Mouse (Mus musculus) layer of hippocampus, adult 11-12 months (tissue): ENCODE data around the gene Cdc42bpa.
A peak's percentile ranks its signal among the peaks of the same experiment; 100 is the strongest.

Experiments used
- DNase-seq: peaks from one replicate; pipeline ENCODE4 v3.0.0; 2022; ENCODE audit warnings: low spot score

The Cdc42bpa gene

DNA sequence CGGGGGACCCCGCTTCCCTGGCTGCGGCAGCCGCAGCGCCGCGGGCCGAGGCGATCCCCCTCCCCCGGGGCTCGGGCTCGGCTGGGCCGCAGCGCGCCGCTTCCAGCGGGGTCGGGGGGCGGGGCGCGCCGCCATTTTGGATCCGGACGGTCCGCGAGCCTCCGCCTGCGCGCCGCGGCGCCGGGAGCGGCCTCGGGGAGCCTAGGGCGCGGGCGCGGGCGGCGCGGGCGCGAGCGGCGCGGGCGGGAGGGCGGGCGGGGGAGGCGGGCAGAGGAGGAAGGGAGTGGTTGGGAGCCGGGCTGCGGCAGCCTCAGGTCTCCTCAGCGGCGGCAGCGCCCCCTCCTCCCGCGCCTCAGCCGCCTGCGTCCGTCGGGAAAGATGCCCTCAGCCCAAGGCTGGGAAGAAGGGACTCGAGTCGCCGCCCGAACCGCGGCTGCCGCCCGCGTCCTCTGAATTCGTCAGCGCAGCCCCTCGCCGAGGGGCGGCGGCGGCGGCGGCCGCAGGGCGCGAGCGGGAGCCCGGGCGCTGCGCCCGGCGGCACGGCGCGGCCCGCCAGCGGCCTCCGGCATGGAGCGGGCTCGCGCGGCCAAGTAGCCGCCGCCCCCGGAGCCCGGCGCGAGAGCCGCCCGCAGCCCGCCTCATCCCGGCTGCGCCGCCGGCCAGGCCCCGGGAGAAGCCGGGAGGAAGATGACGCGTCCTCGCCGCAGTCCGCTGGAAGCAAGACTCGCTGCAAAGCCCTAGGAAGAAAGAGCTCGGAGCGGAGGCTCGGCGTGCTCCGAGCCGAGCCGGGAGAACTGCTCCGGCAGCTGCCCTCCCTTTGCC lies at the start of gene Cdc42bpa:
Cdc42bpa (plus strand) TSS at position 752 of the 822 bp plus-strand sequence.
- peak; percentile 74 for DNase-seq

DNA sequence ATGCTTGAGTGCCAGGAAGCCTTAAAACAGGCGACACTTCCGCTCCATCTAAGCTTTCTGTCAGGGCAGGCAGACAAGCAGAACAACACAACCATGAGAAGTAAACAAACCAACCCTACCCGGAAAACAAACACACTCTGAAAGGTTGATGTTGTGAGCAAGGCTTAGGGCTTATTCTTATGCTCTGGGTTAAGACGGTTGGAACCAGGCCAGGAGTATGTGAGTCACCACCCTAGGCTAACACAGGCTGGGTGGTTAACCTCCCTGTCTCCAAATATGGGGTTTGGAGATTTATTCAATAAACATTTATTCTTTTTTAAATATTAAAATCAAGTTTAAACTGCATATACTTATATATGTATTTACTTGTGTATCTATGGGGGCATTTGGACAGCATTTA lies 46.8 kb upstream of the Cdc42bpa start:
- peak; percentile 1 for DNase-seq

DNA sequence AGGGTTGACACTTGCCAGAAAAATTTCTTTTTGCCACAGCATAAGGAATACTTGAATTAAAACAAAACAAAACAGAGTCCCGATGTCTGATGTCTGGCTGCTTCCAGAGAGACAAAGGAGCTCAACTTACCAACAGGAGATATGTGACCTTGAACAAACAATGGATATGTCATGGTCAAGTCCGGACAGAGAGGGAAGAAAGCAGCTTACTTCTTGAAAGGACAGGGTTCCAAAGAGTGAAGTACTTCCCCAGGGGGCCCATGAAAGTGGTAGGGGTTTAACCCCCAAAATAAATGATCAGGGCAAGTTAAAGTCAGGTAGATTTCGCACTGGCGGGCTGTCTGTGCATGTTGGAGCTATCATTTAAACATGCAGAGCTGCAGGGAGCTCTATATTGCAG lies 43.2 kb upstream of the Cdc42bpa start:
- peak; percentile 0 for DNase-seq

DNA sequence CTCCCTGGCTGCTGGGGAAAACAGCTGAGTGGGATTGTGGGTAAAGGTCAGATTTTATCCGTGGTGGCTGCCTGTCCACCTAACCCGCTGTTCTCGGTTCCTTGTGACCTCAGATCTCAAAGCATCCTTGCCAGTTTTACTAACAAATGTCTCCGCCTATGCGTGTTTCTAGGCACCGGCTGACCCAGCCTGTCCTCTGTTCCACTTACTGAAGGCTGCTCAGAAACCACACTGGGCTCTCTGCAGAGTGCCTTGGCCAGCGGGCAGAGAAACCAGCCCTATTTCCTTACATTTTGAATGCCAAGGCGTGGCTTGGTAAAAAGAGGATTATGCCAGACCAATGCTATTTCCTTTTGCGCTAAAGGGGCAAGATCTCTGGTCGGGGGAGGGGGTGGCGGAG lies 42.8 kb upstream of the Cdc42bpa start:
- DNase-seq: peak; percentile 1

DNA sequence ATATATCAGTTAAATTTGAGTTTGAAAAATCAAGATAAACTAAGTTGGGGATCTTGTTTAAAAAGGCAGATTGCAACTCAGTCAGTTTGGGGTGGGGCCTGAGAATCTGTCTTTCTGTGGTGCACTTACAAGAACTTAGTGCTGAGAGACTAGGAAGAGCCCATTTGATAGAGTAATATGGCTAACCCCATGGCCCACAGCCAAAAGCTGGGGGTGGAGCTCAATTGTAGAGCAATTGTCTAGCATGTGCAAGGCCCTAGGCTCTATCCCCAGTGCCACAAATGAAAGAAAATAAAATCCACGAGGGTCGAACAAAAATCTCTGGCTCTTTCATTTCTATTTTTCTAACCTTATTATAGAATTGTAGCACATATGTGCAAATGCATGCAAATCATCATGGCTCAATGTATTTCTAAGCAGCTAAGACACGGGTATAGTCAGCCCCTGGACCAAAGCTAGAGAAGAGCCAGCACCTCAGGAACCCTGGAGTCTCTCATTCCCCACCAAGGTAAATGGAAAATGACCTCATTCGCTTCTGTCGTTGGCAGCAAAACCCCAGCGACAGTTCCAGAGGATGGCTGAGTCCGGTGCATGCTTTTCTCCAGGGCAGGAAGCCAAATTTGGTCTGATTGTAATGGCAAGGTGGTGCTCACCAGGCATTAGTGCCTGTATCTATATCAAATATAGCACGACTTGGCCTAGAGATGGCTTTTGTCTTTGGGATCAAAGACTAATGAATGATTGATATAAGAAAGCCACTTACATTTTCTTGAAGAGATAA lies 40.4 kb upstream of the Cdc42bpa start:
- peak; percentile 6 for DNase-seq

DNA sequence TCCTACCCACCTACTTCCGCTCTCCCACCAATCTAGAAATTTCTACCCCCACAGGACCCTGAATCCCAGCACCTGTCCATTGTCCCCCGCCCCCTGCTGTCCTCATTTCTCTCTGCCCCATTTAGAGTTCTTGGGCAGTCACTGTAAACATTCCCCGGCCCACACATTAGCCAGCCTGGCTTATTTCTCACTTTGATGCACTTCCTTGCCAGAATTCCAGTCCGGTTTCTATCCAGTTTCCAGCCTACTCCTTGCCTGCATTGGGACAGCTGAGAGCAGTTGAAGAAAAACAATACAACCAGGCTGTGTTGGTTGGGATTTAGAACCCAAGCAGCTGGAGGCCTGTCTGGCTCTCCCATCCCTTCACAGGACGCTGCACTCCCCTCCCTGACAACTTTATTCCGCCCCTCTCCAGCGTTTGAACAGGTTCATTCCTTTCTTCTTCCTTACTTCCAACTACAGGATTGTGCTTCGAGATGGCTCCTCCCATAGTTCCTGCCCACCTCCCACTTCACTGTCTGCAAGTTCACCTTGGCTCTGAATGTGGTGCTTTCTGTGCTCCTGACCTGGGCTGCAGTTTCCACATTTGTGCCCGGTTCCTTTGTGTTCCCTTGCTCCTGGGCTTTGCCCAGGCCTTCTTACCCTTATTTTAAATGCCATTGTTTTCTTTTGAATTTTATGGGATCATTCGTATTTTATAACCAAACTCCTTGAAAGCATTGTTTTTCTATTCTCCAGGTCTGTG lies 36.4 kb upstream of the Cdc42bpa start:
- no peak for DNase-seq

DNA sequence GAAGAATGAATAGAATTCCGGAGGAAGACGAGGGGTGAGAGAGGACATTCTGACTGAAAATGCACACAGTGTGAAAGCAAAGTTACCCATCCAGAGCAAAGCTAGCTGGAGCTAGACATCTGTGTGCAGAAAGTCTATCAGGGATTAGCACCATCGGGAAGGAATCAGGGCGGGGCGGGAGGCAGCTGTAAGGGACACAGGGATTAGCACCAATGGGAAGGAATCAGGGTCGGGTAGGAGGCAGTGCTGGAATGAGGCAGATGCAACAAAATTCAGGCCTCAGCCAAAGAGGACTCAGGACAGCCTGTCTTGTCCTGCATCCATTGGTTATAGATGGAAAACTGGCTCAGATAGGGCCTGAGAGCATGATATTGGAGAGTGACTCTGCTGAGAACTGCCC lies 34.0 kb upstream of the Cdc42bpa start:
- DNase-seq: no peak

DNA sequence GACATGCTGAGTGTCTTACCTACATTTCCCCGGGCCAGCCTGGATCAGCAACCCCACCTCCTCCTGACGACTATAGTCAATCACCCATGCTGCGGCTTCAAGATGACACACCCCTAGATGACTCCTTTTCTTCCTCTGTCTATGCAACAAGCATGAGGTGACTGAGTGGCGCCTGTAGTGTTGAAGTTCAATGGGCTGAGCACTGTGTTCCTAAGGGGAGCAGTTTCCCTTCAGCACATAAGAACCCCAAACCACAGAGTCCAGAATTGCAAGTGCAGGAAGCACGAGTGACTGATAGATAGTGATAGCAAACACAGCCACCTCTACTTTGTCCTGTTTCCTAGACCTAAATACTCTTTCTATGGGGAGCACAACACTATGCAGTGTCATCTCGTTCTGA lies 33.2 kb upstream of the Cdc42bpa start:
- no peak for DNase-seq

DNA sequence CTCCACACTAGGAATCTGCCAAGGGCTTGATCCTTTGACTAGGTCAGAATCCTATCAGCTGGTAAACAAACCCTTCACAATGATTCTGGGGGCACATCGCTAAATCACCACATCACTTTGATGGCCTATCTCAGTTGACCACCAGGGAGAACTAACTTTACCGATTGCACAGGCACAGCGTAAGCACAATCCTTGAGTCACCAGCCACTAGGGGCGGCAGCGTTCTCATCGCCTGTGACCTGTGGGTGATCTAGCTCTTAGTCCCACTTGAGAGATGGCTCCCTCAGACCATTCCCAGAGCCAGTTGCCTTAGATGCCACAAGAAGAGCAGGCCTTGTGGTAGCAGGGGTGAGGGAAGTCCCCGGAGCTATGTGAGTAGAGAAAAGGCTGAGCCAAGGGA lies 31.4 kb upstream of the Cdc42bpa start:
- no peak for DNase-seq

DNA sequence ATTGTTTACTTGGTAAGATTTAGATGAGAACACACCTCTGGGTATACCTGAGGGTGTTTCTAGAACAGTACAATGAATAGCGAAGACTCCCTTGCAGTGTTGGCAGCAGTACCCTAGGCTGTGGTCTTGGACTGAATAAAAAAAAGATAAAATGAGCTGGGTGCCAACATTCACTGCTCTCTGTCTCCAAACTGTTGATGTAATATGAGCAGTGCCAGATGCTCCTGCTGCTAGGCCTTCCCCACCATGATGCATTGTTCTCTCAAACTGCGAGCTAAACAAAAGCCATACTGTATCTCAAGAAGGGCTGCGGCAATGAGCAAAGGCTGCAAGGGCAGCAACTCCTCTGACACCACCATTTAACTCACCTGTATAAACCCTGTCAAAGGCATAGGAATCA lies 29.0 kb upstream of the Cdc42bpa start:
- peak; percentile 48 for DNase-seq

DNA sequence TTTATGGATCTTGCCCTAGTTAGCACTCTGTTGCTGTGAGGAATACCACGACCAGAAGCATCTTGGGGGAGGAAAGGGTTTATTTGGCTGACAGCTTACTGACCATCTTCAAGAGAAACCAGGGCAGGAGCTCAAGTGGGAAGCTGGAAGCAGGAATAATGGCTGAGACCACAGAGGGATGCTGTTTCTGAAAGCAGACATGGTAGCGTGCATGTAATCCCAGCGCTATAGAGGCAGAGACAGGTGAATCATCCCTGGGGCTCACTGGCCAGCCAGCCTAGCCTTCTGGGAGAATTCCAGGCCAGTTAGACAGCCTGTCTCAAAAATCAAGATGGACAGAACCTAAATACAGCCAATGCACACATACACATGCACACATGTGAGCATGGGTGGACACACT lies 26.2 kb upstream of the Cdc42bpa start:
- DNase-seq: no peak

DNA sequence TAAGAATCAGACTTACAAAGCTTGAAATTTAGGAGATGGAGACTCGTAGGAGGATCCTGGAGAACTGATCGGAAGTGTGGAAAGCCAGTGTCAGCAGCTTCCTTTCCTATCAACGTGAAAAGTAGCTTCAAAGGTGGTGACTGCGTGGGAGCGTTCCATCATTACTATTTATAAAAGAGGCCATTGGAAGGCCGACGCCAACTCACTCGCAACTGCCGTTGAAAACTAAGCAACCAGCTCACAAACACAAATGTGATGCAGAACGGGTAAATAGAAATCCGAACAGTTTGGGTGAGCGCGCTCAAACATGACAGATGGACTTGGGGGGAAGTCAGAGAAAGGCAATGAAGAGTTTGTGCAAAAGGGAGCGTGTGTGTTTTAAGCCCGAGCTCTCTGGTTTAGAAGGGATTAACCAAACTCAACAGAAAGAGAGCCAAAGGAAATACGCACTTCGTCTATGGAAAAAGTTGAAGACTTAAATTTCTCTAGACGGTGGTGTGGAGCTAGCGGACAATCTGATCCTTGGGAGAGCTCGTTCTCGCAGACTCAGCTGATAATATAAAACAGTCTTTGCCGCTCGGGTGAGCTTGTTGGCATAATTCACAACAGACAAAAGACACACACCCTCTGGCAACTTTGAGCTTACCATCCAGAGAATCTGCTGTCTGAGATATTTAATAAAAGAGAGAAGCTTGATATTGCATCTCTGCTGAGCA lies 20.0 kb upstream of the Cdc42bpa start:
- DNase-seq: peak; percentile 60

DNA sequence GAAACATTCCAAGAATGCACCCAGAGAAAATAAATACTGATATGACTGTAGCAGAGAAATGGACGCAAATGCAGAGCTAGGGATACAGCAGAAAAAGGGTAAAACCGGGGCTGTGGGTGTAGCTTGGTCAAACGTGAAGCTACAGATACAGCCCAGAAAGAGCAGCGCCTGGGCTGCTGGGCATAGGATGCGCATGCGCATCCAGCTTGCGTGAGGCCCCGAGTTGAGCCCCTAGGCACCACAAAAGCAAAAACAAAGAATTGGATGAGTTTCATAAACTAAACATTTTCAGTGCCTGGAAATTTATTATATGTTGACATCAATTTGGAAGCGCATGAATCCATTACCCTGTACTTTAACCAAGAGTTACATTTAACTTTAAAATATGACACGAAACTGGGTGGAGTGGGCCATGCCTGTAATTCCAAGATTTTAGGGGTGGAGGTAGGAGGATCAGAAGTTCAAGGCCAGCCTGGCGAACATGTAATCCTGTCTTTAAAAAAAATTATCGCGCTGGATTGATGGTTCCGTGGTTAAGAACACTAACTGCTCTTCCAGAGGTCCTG lies 19.4 kb upstream of the Cdc42bpa start:
- DNase-seq: no peak

DNA sequence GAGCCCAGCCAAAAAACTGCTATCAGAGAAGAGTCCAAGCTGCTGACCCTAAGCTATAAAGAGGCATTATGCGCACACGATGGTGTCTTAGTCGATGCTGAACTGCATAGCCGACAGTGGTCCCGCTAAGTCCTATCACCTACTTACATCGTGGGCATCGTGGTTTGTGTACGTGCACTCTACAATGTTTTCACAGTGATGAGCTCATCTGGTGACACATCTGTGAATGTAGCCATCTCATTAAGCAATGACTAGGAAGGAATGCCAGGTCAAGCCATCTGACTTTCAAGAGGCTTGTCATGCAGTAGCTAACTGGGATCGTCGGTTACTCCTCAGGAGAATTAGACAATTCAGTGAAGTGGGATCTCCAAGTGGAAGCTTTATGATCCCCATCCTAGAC lies 15.3 kb upstream of the Cdc42bpa start:
- no peak for DNase-seq

DNA sequence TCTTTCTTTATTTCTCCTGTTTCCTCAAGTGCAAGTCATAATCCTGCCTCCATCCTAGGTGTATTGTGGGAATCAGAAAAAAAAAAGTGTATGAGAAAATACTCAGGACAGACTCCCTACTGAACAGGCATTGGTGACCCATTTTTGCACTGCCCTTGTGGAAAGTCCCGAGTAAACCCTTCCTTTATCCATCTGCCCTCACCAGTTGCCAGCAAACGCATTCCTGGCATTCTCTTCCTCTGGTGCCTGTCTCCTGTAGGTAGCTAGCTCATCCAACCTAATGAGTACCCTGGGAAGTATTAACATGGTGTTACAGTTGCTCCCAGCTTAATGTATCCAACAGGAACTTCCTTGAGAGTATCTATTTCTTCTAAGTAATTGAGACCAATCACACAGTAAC lies 13.7 kb upstream of the Cdc42bpa start:
- DNase-seq: no peak

DNA sequence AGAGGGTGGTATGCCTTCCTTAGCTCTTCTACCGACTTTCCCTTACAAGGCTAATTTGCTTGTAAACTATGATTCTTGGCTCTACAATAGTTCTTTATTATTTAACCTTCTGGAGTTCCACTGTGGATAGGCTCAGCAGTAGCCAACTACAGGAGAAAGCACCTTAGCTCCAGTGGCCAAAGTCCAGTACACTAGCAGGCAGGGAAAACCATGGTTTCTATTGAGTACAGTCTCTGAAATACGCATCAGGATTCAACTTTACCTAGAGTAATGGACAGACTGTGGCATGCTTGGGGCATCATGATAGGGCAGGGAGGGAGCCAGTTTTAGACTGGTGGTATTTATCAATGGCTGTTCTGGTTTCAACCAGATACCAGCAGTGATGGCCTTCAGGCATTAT lies 12.6 kb upstream of the Cdc42bpa start:
- no peak for DNase-seq

DNA sequence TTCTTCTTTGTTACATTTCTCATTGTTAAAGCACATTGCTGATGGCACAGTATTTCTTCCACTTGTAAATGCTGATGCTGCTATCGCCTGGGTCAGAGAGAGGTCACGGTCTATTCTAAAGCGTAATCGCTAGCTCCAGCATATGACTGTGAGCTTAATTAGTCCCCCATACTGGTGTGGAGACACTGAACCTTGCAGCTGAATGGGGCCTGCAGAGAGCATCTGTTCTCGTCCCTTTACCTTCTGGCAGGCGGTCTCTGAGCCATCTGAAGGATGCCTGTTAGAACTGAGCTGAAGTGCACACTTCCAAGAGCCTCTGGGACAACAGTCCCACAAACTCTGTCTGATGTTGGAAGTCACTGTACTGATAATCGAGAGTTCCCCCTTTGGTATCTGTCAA lies 8.7 kb upstream of the Cdc42bpa start:
- no peak for DNase-seq

DNA sequence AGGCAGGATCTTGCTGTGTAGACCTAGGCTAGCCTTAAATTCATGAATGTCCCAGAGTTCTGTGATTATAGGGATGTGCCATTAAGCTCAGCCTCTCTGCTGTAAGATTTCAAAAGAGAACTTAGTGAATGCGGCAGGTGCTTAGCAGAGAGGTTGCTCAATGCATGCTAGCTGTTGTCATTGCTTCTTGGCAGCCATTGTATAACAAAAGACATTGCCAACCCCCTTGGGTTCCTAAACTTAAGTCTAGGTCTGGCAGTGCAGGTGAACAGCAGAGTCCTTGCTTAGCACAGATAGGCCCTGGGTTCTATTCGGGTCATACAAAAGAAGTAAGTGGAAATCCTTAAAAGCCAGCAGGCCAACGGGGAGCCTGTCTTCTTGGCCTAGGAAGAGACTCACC lies 7.0 kb upstream of the Cdc42bpa start:
- DNase-seq: no peak

DNA sequence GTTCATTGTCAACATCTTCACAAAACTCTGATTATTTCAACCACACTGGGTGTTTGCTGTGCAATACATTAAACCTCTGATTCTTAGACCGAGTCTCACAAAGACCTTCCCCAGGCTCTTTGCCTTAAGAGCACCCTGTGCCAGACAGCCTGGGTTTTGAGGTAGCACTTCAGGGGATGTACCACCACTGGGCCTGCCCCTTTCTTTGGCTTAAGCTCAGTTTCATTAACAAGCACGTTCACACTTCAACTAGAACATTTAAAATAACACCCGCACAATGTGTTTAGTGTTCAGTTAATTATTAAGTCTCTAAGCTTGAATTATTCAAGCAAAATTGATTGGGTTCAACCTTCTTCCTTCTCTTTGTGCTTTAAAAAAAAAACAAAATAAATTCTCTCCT lies 2.8 kb upstream of the Cdc42bpa start:
- DNase-seq: no peak

DNA sequence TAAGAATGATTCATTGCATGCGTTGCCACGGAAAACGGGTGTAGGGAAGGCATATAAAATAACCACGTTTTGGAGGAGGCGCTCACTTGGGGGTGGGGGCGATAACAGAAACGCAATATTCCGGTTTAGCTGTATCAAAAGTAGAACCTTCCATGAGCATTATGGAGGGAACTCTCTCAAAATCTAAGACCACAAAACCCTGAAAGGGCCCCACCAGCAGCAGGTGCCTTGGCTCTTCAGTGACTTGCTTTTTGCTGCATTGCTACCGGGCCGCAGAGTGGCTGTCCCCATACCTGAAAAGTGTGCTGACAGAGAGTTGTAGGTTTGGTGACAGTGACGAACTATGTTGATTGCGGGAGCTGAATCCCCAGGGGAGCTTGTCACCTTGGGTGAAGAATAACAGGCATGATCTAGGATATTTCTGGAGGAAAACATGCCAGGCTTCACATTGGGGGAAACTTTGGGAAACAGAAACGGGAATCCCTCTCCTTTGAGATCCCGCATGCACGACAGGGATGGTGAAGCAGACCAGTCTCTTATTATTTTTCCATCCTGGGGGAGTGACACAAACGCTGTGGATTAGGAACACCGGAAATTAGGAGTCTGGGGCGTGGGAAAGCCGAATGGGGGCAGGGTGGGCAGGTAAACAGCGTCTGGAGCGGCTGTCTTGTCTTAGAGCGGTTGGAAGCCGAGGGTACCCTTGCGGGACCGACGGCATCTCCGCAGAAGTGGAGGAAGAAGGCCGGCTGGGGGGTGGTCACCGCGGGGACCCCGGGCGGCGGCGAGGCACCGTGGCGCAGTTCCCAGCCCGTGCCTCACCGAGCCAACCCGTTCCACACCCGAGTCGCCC lies 1.2 kb upstream of the Cdc42bpa start:
- DNase-seq: peak; percentile 14

DNA sequence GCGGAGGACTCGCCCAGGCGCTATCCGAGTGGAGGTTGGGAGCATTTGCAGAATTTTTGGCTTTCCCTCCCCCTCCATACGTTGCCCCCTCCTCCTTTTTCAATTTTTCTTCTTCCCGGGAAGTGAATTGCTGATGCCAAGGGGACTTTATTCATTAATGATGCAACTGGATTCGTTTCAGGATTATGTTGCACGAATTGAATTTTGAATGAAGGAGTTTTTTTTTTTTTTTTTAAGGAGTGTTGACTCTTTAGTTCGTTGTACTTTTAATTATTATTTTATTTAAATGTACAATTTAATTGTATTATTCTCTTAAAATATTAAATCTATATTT lies 238 bp downstream of the Cdc42bpa start:
- no peak for DNase-seq
